Mouse (Mus musculus): ENCODE data around the gene Mast4.

DNA sequence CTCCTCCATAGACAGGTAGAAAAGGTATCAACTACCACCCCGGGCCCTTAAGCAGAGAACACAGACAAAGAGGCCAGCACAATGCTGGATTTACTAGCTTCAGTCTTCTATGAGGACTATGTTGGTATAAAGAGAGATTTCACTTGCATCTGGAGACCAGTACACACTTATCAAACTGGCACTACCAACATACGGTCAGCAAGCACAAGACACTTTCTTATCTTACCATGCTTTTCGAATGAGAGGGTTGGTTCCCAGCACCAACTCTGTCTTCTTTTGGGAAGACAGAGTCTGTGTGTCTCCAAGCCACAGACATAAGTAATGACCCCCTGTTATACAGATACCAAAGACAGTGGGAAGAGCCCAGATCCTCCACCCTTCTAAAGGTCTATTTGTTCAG, 555.4 kb downstream of the Mast4 start:
- TF ChIP-seq POLR2A (IDR thresholded peaks at IDR 0.05; ENCODE audit: low read depth, low read length), result no peak
- TF ChIP-seq CTCF (IDR thresholded peaks at IDR 0.05; ENCODE audit: borderline replicate concordance, insufficient read depth, low read length), result no peak
